Mouse (Mus musculus) bone marrow macrophage, adult 2 months (primary cell): ENCODE measurements around the gene Ssrp1.

ENCODE experiments used
- CTCF ChIP-seq: IDR thresholded peaks from 2 replicates; pipeline ENCODE4 v1.5.1; 2012; ENCODE audit warnings: low read depth, mild to moderate bottlenecking, low read length, moderate library complexity
- POLR2A ChIP-seq: IDR thresholded peaks from 2 replicates; pipeline ENCODE4 v1.6.1; 2012; ENCODE audit warnings: mild to moderate bottlenecking, low read depth, low read length, borderline replicate concordance

- TF ChIP-seq POLR2A (no peak), CTCF (no peak)
These were observed 29.3 kb upstream of the Ssrp1 start for GRCm38 (mm10) chr2:85007729-85008128.
